Mouse (Mus musculus): ENCODE measurements around the gene Tmem265.

The Tmem265 gene

GRCm38 (mm10) chr7:127588901-127589300 lies 27.7 kb downstream of the Tmem265 start:
- peak in 1 of 2 experiments; percentile 50 for DNase-seq

DNA sequence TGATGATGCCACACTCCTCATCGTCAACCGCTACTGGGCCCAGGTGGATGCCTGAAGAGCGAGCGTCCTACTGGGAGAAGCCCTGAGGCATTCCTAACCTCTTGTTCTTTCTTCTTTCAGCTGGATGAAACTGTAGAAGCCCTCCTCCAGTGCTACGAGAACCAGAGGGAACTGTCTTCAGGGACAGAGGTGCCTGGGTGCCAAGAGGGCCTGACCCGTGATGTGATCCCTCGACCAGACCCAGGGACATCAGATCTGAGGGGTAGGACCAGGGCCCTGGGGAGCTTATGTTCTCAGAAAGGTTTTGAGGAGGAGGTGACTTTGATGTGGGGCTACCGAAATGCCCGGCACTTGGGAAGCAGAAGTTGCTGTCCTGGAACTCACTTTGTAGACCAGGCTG lies 28.4 kb downstream of the Tmem265 start:
- DNase-seq: no peak

DNA sequence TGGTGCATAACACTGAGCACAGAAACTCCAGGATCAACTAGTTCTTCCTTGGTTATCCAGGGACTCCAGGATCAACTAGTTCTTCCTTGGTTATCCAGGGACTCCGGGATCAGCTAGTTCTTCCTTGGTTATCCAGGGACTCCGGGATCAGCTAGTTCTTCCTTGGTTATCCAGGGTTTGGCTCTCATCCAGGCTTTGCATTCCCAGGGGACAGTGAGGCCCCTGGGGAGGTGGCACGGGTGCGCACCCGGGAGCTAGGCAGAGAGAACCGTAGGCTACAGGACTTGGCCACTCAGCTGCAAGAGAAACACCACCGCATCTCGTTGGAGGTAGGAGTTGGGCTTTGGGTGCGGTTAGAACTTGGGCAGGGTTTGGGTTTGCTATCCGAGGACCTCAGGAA lies 29.9 kb downstream of the Tmem265 start:
- no peak for DNase-seq

DNA sequence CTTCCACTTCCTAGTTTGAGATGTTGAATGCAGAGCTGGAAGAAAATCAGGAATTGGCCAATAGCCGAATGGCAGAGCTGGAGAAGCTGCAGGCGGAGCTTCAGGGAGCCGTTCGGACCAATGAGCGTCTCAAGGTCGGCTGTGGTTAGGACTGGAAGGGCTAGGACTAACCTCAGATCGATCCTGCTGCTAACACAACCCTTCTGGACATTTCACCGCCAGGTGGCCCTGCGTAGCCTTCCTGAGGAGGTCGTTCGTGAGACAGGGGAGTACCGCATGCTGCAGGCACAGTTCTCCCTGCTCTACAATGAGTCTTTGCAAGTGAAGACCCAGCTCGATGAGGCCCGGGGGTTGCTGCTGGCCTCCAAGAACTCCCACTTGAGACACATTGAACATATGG lies 31.4 kb downstream of the Tmem265 start:
- DNase-seq: no peak

DNA sequence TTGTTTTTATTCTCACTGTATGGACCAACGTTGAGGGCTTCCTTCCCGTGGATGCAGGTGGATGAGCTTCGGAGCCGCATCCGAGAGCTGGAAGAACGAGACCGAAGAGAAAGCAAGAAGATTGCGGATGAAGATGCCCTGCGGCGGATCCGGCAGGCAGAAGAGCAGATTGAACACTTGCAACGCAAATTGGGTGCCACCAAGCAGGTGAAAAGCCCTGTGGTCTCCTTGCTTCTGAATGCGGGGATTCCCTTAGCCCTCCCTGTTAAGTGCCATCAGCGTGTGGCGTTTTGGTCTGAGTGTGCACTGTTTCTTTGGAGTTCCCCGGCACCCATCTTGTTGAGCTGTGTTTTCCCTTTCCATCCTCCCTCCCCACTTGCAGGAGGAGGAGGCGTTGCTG lies 35.6 kb downstream of the Tmem265 start:
- DNase-seq: no peak

- no peak for DNase-seq
Measured at GRCm38 (mm10) chr7:127600612-127601011, 39.4 kb downstream of the Tmem265 start.

GRCm38 (mm10) chr7:127601735-127602134 lies 40.5 kb downstream of the Tmem265 start:
- DNase-seq: no peak

DNA sequence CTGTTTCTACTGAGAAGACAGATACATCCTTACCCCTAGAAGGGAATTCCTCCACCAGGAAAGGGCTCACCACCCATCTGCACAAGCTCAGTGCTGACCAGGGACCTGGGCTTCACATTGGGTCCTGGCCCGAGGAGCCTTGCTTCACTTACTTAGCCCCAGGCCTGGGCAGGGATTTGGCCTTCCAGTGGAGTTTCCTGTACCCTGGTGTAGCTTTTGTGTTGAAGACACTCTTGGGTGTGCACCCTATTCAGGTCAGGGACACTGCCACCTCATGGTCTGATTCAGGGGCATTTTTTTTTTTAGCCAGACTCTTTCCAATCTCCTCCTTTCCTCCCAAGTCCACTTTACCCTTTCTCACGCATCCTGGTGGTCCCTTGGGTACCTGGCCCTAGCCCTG lies 41.7 kb downstream of the Tmem265 start:
- no peak for DNase-seq

GRCm38 (mm10) chr7:127604256-127604655 lies 43.1 kb downstream of the Tmem265 start:
- no peak for DNase-seq

GRCm38 (mm10) chr7:127607150-127607549 lies 46.0 kb downstream of the Tmem265 start:
- no peak for DNase-seq

DNA sequence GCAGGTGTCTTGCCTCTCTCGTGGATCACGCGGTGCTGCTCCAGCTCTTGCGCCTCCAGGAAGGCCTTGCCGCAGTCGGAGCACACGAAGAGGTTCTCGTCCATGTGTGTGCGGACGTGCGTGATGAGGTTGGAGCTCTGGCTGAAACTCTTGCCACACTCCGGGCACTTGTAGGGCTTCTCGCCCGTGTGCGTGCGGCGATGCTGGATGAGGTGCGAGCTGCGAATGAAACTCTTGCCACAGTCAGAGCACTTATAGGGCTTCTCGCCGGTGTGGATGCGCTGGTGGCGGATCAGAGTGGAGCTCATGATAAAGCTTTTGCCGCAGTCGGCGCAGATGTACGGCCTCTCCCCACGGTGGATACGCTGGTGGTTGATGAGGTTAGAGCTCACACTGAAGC lies 49.8 kb downstream of the Tmem265 start:
- peak in 1 of 2 experiments; percentile 1 for DNase-seq

GRCm38 (mm10) chr7:127611561-127611960 lies 50.4 kb downstream of the Tmem265 start:
- DNase-seq: peak in 1 of 2 experiments; percentile 11

GRCm38 (mm10) chr7:127613501-127613900 lies 52.3 kb downstream of the Tmem265 start:
- peak in 1 of 2 experiments; percentile 5 for DNase-seq

GRCm38 (mm10) chr7:127614091-127614490 lies 52.9 kb downstream of the Tmem265 start:
- no peak for DNase-seq

GRCm38 (mm10) chr7:127614511-127614890 lies 53.3 kb downstream of the Tmem265 start:
- DNase-seq: peak; percentile 37 to 56

- peak; percentile 81 to 83 for DNase-seq
Measured at GRCm38 (mm10) chr7:127614891-127615843, 54.0 kb downstream of the Tmem265 start, which contains the start of gene Zfp629. TSS of gene Zfp629 (minus strand) at chr7:127615797.

GRCm38 (mm10) chr7:127616336-127616735 lies 55.1 kb downstream of the Tmem265 start:
- DNase-seq: no peak
